Mouse (Mus musculus) brown adipose tissue, adult 24 weeks (tissue): ENCODE data around the gene Scgb2a2. TPM values are rescaled to one million over a fixed set of nuclear protein-coding genes. Genes with fewer than 3 reads are reported as not detected.
"Not testable (repeated sequence)": the region's sequence is repeated elsewhere in the genome, so short reads cannot be mapped to it uniquely, and the experiment has no call there.

Experiments
- H3K27ac ChIP-seq: fragments of 200-500 bp; replicated peaks from 2 replicates; pipeline ENCODE4 v1.5.1; 2012; ENCODE audit warnings: low read depth, mild to moderate bottlenecking, low read length
- H3K4me1 ChIP-seq: fragments of 200-500 bp; 2 replicates; pipeline ENCODE4 v1.6.1; 2012; ENCODE audit warnings: low read length, mixed read lengths; ENCODE audit not compliant: control insufficient read depth, insufficient read depth, insufficient read length
- H3K4me3 ChIP-seq: fragments of 200-500 bp; 2 replicates; pipeline ENCODE4 v1.5.1; 2012; ENCODE audit warnings: low read depth, mild to moderate bottlenecking, low read length, moderate library complexity; ENCODE audit not compliant: insufficient read depth
- polyA plus RNA-seq: library from polyadenylated mRNA; stranded (reverse); fragments of >200 nt; gene quantifications from 2 replicates; pipeline ENCODE4 v1.2.4, GENCODE M21; 2012; ENCODE audit not compliant: missing spikeins, insufficient read depth, insufficient read length

Gene Scgb2a2
- polyA plus RNA-seq = not detected in 2 replicates

DNA sequence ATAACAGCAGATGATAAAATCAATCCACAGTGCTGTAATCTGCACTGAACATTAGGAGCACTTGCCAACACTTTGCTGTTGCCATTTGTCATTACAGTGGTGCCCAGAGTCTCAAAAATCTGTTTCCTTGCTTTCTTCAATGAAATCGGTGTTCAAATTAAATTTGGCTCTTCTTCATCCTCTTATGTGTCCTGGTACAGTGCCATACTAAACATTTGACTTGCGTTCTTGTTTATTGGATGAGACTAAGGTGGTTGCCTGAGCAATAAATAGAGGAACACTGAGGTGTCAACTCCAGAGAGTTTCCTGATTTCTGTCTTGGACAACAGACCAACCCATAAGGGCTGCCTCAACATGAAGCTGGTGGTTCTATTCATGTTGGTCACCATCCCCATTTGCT, at the start of gene Scgb2a2:
Gene Scgb2a2, plus strand, starts transcription at position 301 of the 400 bp plus-strand sequence.
- Histone ChIP-seq H3K4me3 (no peak within 1 kb of the TSS), H3K4me1 (no peaks in the 10 kb centered on the region), H3K27ac (no peak within 1 kb of the TSS)

DNA sequence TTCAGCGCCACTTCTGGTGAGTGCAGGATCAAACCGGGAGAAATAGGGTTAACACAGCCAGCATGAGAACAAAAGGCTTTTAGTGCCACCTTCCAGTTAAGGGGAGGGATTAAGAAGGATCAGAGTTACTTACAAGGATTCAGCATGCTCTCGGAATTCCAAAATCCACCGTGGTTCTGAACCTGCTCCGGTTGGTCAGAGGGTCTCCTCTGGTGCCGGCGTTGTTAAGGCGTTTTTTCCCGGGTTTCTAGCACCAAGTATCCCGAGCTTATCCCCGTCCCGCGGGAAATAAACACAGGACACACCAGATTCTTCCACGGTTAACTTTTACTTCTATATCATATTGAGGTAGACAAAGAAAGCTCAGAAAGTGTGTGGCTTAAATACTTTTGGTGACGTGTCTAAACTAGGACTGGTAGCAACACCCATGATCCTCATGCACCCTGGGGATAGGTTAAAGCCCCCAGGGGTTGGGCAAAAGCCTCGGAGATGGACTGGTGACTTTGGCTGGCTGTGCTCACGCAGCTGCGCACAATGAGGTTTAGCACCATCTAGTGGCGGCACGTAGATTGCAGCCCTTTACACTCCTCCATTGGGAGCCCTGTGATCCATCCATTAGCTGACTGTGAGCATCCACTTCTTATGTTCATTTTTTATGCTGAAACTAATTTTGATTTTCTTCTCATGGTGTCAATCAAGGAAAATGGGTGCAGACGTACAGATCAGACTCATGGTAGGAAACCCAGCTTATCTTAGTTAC, 10.6 kb upstream of the Scgb2a2 start:
- Histone ChIP-seq H3K27ac (peak overlapping the region; percentile 63; the same call in 1 of the 2 replicates), H3K4me3 (peak overlapping the region; percentile 45)
- not testable (repeated sequence) for H3K4me1 ChIP-seq

DNA sequence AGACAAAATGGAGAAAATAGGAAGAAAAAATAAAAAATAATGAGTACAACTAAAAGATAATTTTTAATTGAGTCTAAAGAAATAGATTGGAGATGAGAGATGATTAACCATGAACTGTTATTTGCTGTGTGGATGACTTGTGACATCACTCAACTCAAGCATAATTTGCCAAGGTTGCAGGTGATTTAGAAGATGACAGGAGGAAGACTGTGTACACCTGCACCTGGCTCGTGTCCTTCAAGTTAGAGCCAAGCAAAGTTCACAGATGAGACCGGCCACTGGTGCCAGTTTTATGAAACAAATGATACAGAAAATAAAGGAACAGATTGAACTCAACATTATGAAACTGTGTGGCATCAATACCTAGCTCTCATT, 10.0 kb upstream of the Scgb2a2 start:
- H3K4me3 ChIP-seq = no peak overlapping the region
- H3K4me1 ChIP-seq = no peaks in the 10 kb centered on the region
- H3K27ac ChIP-seq = no peak overlapping the region

DNA sequence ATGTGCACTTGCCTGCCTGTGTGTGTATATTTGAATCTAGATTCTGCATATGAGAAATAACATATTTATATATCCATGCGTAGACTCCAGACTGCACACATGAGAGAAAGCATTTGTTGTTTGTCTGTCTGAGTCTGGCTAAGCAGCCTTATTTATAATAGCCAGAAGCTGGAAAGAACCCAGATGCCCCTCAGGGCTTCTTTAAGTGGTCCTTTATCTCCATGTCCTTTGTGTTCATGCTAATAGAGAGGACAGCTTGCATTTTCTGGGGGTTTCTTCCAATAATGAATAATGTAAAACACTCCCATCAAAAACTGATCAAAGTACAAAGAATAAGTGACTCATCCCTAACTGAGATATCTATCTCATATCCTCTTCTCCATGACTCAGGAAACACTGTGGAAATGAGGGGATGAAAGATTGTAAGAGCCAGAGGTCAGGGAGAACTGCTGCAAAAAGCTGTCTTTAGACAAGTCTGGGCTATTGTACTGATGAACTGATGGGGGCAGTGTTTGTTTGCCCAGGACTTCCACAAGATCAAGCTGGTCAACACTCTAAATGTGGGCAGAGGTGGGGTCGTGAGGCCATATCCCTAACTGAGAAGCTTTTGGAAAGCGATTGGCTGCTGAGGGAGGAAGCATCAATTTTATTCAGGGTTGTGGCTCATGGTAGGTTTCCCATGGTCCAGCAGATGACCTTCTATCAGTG, 2.2 kb downstream of the Scgb2a2 start:
- H3K4me1 ChIP-seq, H3K4me3 ChIP-seq, H3K27ac ChIP-seq: not testable (repeated sequence)

DNA sequence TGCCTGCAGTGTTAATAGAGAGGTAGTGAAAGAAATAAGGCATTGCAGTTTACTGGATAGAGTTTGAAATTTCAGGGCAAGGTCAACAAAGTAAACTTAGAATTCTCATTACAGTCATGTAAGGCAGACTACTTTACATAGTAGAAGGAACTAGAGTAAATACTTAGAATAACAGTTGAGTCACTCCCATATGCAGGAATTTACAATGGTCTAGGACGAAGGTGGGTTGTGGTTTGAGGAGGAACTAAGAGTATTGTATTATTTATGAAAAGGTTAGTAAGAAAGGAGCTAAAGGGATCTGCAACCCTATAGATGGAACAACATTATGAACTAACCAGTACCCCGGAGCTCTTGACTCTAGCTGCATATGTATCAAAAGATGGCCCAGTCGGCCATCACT, 13.5 kb downstream of the Scgb2a2 start:
- H3K4me3 ChIP-seq, H3K27ac ChIP-seq, H3K4me1 ChIP-seq: not testable (repeated sequence)

DNA sequence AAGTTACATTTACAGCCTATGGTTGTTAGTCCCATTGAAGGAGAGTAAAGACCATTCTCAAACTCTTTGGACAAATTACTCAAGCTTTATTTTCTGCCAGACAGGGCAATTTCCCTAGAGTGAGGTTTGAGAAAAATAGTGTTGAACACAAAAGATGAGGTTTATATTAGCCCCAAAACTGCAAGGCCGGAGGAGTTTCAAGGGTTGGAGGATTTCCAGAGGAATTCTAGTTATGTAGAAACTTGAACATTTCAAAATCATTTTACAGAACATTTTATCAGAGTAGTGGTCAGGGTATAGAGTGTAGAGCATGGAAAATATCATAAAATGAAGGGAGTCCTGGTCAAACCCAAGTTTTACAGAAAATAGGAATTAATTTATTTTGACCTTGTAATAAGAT, 17.5 kb downstream of the Scgb2a2 start:
- H3K4me1 ChIP-seq = no peaks in the 10 kb centered on the region
- no peak overlapping the region for H3K4me3 ChIP-seq
- H3K27ac ChIP-seq = no peak overlapping the region

DNA sequence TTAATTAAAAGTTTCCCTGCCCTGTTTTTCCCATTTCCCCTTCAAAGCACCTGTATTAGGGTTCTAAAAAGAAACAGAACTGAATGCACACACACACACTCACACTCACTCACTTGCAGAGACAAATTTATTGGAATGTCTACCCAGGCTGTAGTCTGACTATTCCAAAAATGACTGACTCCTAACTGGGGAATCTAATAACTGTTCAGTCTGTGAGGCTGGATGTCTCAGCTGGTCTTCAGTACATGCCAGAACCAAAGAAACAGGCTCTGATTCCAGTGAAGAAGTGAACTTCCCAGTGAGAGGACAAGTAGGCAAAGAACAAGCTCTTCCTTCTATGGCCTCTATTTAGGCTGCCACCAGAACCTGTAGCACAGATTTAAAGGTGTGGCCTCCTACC, 18.1 kb downstream of the Scgb2a2 start:
- Histone ChIP-seq H3K27ac (no peak overlapping the region), H3K4me3 (no peak overlapping the region), H3K4me1 (no peaks in the 10 kb centered on the region)

DNA sequence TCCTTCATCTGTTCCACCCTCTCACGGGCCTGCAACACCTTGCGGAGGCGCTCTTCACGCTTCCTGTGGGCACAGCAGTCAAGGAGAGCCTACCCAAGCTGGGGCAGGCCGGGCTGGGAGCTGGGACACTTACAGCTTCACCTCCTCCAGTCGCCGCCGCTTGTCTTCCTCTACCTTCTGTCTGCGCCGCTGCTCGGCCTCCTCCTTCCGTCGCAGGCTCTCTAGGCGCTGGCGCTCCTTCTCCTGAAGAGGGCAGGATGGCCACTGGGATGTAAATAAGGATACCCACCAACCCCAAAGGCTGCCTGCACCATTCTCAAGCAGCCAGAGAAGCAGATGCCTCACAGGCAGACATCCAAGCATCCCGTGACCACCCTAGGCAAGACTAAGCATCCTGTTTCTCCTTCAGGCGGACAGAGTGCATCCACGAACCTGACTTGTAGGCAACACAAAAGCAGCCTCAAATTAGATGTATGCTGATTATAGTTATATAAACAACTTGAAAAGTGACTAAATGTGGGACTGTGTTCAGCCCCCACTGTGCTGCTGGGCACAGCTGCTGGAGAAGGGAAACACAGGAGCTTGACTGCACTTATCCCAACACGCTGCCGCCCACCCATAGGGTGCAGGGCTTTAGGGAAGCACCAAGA, 30.9 kb downstream of the Scgb2a2 start:
- Histone ChIP-seq H3K27ac (no peak overlapping the region), H3K4me1 (no peaks in the 10 kb centered on the region), H3K4me3 (no peak overlapping the region)

DNA sequence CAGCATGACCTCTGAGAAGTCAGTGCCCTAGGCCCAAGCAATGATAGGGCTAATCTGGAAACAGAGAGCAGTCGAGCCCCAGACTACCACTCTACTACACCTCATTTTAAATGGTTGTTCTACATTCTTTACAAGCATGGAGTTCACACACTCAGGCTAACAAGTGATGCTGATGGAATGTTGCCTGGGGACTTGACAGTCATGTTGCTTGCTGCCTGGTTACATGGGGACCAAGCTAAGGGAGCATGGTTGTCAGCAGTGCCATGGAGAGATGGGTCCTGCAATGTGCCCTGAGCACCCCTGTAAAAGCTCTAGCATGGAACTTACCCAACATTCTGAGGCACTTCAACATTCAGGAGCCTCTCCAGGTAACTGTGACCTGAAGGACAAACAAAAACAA, 39.0 kb downstream of the Scgb2a2 start:
- H3K4me1 ChIP-seq = no peaks in the 10 kb centered on the region; the same call in 1 of the 2 replicates
- H3K27ac ChIP-seq = no peak overlapping the region
- no peak overlapping the region for H3K4me3 ChIP-seq

DNA sequence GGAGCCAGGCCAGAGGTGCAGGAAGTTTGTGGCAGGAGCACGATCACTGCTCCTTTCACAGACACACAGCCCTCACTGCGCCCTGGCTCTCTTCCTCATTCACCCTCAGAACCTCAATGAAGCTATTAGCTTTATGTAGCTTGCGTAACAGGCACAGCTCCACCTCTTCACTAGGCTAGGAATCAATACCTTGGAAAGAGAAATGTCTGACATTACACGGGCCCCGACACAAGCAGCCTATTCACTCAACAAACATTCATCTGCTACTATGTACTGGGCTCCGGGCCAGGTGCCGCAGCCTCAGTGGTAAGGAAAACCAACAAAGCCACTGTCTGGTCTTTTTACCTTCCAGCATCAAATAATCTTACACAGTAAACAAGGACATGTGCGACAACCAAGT, 39.4 kb downstream of the Scgb2a2 start:
- H3K4me3 ChIP-seq = no peak overlapping the region
- no peaks in the 10 kb centered on the region; the same call in 1 of the 2 replicates for H3K4me1 ChIP-seq

DNA sequence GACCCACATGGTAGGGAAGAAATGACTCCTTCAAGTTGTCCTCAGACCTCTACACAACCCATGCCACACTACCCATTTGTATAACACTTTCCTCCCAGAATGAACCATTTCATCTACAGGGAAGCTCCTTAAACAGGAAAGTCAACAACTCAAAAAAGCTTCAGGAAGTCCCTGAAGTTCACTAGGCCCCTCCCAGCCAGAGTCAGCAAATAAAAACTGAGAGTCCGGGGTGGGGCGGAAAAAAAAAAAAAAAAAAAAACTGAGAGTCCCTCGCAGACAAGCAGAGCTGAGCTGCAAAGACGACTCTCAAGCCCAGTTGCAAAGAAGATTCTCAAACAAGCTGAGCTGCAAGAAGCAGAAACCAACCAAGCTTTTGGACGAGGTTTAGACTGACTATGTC, 48.7 kb downstream of the Scgb2a2 start:
- H3K27ac ChIP-seq = no peak overlapping the region
- H3K4me1 ChIP-seq = peaks cover 4% of the 10 kb centered on the region; the same call in 1 of the 2 replicates
- H3K4me3 ChIP-seq = no peak overlapping the region

More for the DNA sequence above, 39.4 kb downstream of the Scgb2a2 start:
- no peak overlapping the region for H3K27ac ChIP-seq

DNA sequence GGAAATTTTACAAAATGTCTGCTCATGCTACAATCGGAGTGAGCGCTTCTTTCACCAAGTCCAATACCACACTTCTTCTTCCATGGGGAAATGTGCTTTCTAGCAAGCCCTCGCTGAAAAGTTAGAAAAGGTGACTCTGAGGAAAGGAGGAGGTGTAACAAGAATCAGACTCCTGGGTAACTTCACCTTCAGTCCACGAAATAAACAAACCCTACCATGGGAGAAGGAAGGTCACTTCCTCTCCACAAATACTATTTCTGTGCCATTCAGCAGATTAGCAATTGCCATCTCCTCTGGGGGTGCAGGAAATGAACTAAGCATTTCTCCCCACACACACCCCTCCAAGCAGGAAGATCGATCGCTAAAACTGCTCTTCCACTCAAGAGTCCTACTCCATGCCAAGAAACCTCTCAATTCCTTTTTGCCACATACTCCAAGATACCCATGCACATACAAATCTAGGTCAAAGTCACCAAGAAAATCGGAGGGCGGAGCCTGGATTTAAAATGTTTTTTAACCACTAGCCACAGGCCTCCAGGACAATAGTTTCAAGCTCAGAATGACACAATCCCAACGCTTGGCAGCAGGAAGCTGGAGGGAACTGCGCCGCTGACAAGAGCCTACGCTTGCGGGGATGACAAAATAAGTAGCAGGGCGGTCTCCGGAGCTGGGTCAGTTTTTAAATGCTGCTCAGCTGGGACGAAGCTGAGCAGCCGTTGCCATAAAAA, 51.1 kb downstream of the Scgb2a2 start:
- H3K27ac ChIP-seq = 0 out of 2 replicates have a peak overlapping the region, but pooled peaks have one; percentile 1
- peak overlapping the region; percentile 79 for H3K4me3 ChIP-seq
- H3K4me1 ChIP-seq = peaks cover 4% of the 10 kb centered on the region; the same call in 1 of the 2 replicates

DNA sequence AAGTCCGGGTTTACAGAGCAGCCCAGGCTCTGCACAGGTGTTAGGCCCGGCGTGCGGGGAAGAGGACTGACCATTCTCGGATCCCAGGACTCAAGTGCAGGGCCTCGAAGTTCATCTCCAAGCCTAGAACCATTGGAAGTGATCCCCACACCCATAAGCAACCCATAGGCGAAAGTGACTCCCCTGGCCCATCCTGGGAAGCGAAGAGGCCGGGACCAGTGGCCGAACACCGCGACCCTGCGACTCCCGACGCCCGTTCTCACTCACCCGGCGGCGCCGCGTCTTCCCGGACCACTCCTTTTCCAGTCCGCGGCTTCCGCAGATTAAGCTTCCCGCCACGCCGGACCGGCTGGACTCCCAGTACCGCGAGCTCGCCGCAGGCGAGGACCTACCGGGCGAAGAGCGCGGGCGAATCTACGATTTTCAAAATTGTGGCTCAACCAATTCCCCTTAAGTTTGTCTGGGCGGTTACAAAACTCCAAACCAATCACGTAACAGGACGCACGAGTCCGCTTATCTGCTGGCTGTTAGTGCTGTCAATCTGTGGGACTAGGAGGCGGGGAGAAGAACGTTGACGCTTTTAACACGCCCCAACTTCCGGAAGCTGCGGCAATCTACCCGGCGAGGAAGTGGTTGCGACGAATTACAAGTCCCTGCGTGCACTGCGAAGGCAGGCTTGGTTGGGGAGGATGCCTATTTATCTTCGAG, 51.9 kb downstream of the Scgb2a2 start, which contains the start of gene Incenp:
Gene Incenp, minus strand, starts transcription at position 480 of the 708 bp plus-strand sequence.
- peaks cover 4% of the 10 kb centered on the region; the same call in 1 of the 2 replicates for H3K4me1 ChIP-seq
- peak within 1 kb of the TSS; percentile 79 for H3K4me3 ChIP-seq
- H3K27ac ChIP-seq = peak within 1 kb of the TSS; percentile 56

DNA sequence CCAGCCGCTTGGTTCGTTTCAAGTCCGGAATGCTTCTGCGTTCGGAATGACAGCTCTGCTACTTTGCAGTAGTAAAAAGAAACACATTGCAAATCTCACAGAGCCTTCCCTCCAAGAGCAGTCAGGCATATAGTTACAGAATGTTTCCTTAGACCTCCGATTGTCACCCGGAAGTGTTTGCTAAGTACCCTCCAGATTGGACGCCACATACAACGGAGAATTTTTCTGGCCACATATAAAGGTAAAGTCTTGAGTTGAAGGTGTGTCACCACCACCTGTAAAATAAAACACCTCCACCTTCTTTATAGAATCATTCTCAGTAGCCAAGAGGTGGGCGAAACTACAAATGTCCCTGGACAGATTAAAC, 52.4 kb downstream of the Scgb2a2 start:
- Histone ChIP-seq H3K4me3 (peak overlapping the region; percentile 75), H3K27ac (peak overlapping the region; percentile 56), H3K4me1 (peaks cover 4% of the 10 kb centered on the region; the same call in 1 of the 2 replicates)
